Mouse (Mus musculus): ENCODE results near the gene Eng.

DNA sequence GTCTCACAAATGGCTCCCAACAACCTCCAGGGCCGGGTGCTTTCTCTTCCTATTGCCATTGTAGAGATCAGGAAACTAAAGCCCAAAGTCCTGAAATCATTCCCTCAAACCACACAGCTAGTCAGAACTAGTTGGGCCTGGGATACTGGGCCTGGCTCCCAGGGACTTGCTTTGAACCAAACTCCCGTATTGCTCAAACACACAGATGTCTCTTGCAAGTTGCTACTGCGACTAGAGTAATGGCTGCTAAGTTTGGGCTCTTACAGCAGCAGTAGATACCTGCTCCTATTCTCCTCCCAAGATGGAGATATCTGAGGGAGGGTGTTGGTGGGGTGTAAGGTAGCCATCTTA, 9.0 kb downstream of the Eng start:
- TF ChIP-seq EP300 (IDR thresholded peaks at IDR 0.05; ENCODE audit: insufficient read depth, low read depth, low read length) (no peak), POLR2A (IDR thresholded peaks at IDR 0.05; ENCODE audit: insufficient read depth, low read depth, low read length) (no peak; the same call in 1 of the 2 replicates)

Measured in heart, adult 2 months (tissue).